Mouse (Mus musculus): ENCODE measurements around the gene Hepacam2. TPM values are rescaled to one million over a fixed set of nuclear protein-coding genes. Genes with fewer than 3 reads are reported as not detected.
A peak's percentile ranks its signal among the peaks of the same experiment; 100 is the strongest.

Hepacam2 gene
- polyA plus RNA-seq, 1 experiment from 2014 or later: 0.86 TPM

GRCm38 (mm10) chr6:3485133-3485532 is 13.0 kb downstream of the Hepacam2 start:
- DNase-seq (ENCODE audit: low spot score) (no peak), ATAC-seq (ENCODE audit: low read depth) (no peak)
- Histone ChIP-seq H3K9me3 (ENCODE audit: control insufficient read depth, low read length) (no peaks in the 10 kb centered on the region), H3K4me1 (ENCODE audit: control insufficient read depth, insufficient read depth, low read length) (no peaks in the 10 kb centered on the region), H3K4me2 (ENCODE audit: low read depth, low read length) (no peak overlapping the region), H3K27ac (replicated peaks; ENCODE audit: low read depth, low read length) (no peak overlapping the region), H3K27me3 (replicated peaks; ENCODE audit: control insufficient read depth, insufficient read depth, low read length) (no peaks in the 10 kb centered on the region), H3K36me3 (ENCODE audit: control insufficient read depth, insufficient read depth, low read length) (no peaks in the 10 kb centered on the region), H3K9ac (ENCODE audit: low read depth, low read length) (no peak overlapping the region), H3K4me3 (ENCODE audit: low read depth, low read length) (no peak overlapping the region)
- 75% methylated on average over 3 of the region's 3 CpGs for WGBS

DNA sequence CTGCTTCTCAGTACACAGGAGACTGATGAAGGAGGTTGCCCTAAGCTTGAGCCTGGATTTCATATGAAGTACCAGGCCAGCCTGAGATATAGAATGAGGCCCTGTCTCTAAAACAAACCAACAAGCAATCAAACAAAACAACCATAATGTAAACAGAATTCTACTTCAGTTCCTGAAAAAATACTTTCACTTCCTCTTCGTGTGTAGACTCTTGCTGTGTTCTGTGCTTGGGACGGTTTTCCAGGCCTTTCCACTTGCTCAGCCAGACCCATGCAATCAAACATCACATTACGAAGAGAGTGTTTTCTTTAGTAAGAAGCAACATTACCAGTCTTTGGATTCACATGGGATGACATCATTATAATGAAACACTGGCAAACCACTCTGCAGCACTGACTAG is 16.4 kb downstream of the Hepacam2 start:
- H3K4me1 ChIP-seq (ENCODE audit: control insufficient read depth, insufficient read depth, low read length): no peaks in the 10 kb centered on the region
- no peak overlapping the region for H3K9ac ChIP-seq (ENCODE audit: low read depth, low read length)
- no peak overlapping the region for H3K27ac ChIP-seq (replicated peaks; ENCODE audit: low read depth, low read length)
- no peaks in the 10 kb centered on the region for H3K27me3 ChIP-seq (replicated peaks; ENCODE audit: control insufficient read depth, insufficient read depth, low read length)
- no peak for DNase-seq (ENCODE audit: low spot score)
- no peak for ATAC-seq (ENCODE audit: low read depth)
- H3K36me3 ChIP-seq (ENCODE audit: control insufficient read depth, insufficient read depth, low read length): no peaks in the 10 kb centered on the region
- no peak overlapping the region for H3K4me2 ChIP-seq (ENCODE audit: low read depth, low read length)
- H3K4me3 ChIP-seq (ENCODE audit: low read depth, low read length): no peak overlapping the region
- WGBS: 70% methylated on average over 3 of the region's 3 CpGs
- no peaks in the 10 kb centered on the region for H3K9me3 ChIP-seq (ENCODE audit: control insufficient read depth, low read length)

GRCm38 (mm10) chr6:3479853-3480252 is 18.2 kb downstream of the Hepacam2 start:
- no peaks in the 10 kb centered on the region for H3K4me1 ChIP-seq (ENCODE audit: control insufficient read depth, insufficient read depth, low read length)
- ATAC-seq (ENCODE audit: low read depth) (no peak), DNase-seq (ENCODE audit: low spot score) (peak; percentile 4)
- H3K4me3 ChIP-seq (ENCODE audit: low read depth, low read length): no peak overlapping the region
- H3K4me2 ChIP-seq (ENCODE audit: low read depth, low read length): no peak overlapping the region
- H3K9ac ChIP-seq (ENCODE audit: low read depth, low read length): no peak overlapping the region
- no peaks in the 10 kb centered on the region for H3K9me3 ChIP-seq (ENCODE audit: control insufficient read depth, low read length)
- H3K27me3 ChIP-seq (replicated peaks; ENCODE audit: control insufficient read depth, insufficient read depth, low read length): no peaks in the 10 kb centered on the region
- 66% methylated on average over 5 of the region's 5 CpGs for WGBS
- no peak overlapping the region for H3K27ac ChIP-seq (replicated peaks; ENCODE audit: low read depth, low read length)
- H3K36me3 ChIP-seq (ENCODE audit: control insufficient read depth, insufficient read depth, low read length): no peaks in the 10 kb centered on the region

GRCm38 (mm10) chr6:3476299-3476698 is 21.8 kb downstream of the Hepacam2 start:
- Histone ChIP-seq H3K4me1 (ENCODE audit: control insufficient read depth, insufficient read depth, low read length) (no peaks in the 10 kb centered on the region), H3K4me3 (ENCODE audit: low read depth, low read length) (no peak overlapping the region), H3K4me2 (ENCODE audit: low read depth, low read length) (no peak overlapping the region), H3K9me3 (ENCODE audit: control insufficient read depth, low read length) (no peaks in the 10 kb centered on the region), H3K27me3 (replicated peaks; ENCODE audit: control insufficient read depth, insufficient read depth, low read length) (no peaks in the 10 kb centered on the region), H3K9ac (ENCODE audit: low read depth, low read length) (no peak overlapping the region), H3K36me3 (ENCODE audit: control insufficient read depth, insufficient read depth, low read length) (no peaks in the 10 kb centered on the region), H3K27ac (replicated peaks; ENCODE audit: low read depth, low read length) (no peak overlapping the region)
- no peak for ATAC-seq (ENCODE audit: low read depth)
- 66% methylated on average over 2 of the region's 2 CpGs for WGBS
- no peak for DNase-seq (ENCODE audit: low spot score)

- Histone ChIP-seq H3K9ac (ENCODE audit: low read depth, low read length) (no peak overlapping the region), H3K27me3 (replicated peaks; ENCODE audit: control insufficient read depth, insufficient read depth, low read length) (no peaks in the 10 kb centered on the region), H3K4me3 (ENCODE audit: low read depth, low read length) (no peak overlapping the region), H3K4me2 (ENCODE audit: low read depth, low read length) (no peak overlapping the region), H3K4me1 (ENCODE audit: control insufficient read depth, insufficient read depth, low read length) (no peaks in the 10 kb centered on the region), H3K27ac (replicated peaks; ENCODE audit: low read depth, low read length) (no peak overlapping the region), H3K9me3 (ENCODE audit: control insufficient read depth, low read length) (no peaks in the 10 kb centered on the region), H3K36me3 (ENCODE audit: control insufficient read depth, insufficient read depth, low read length) (no peaks in the 10 kb centered on the region)
- DNase-seq (ENCODE audit: low spot score) (no peak), ATAC-seq (ENCODE audit: low read depth) (no peak)
- 68% methylated on average over 2 of the region's 2 CpGs for WGBS
Observed at GRCm38 (mm10) chr6:3470706-3471105, 27.4 kb downstream of the Hepacam2 start.

GRCm38 (mm10) chr6:3468627-3469026 is 29.5 kb downstream of the Hepacam2 start:
- Histone ChIP-seq H3K27ac (replicated peaks; ENCODE audit: low read depth, low read length) (no peak overlapping the region), H3K9ac (ENCODE audit: low read depth, low read length) (no peak overlapping the region), H3K9me3 (ENCODE audit: control insufficient read depth, low read length) (no peaks in the 10 kb centered on the region), H3K4me2 (ENCODE audit: low read depth, low read length) (no peak overlapping the region), H3K4me1 (ENCODE audit: control insufficient read depth, insufficient read depth, low read length) (no peaks in the 10 kb centered on the region), H3K27me3 (replicated peaks; ENCODE audit: control insufficient read depth, insufficient read depth, low read length) (no peaks in the 10 kb centered on the region), H3K36me3 (ENCODE audit: control insufficient read depth, insufficient read depth, low read length) (no peaks in the 10 kb centered on the region), H3K4me3 (ENCODE audit: low read depth, low read length) (no peak overlapping the region)
- ATAC-seq (ENCODE audit: low read depth) (no peak), DNase-seq (ENCODE audit: low spot score) (no peak)
- 45% methylated on average over 1 of the region's 1 CpGs for WGBS

DNA sequence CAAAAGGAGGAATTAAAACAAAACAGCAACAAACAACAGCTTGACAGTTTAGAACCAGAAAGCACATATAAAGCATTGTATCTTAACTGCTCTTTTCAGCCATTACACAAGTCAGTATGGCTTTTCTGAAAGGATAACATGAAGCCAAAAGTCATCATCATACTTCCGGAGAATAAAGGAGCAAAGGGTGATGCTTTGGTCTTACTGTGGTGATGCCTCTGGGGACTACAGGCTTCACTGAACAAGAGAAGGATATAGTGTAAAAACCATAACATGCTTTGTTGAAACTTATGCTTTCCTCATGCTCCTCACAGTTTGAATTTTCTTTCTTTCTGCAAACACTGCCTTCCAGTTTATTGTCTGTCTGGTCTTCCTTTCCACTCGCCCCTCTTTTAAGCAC is 34.5 kb downstream of the Hepacam2 start:
- Histone ChIP-seq H3K4me2 (ENCODE audit: low read depth, low read length) (no peak overlapping the region), H3K9me3 (ENCODE audit: control insufficient read depth, low read length) (no peaks in the 10 kb centered on the region), H3K27me3 (replicated peaks; ENCODE audit: control insufficient read depth, insufficient read depth, low read length) (no peaks in the 10 kb centered on the region), H3K9ac (ENCODE audit: low read depth, low read length) (no peak overlapping the region), H3K36me3 (ENCODE audit: control insufficient read depth, insufficient read depth, low read length) (no peaks in the 10 kb centered on the region), H3K4me3 (ENCODE audit: low read depth, low read length) (no peak overlapping the region), H3K27ac (replicated peaks; ENCODE audit: low read depth, low read length) (no peak overlapping the region), H3K4me1 (ENCODE audit: control insufficient read depth, insufficient read depth, low read length) (no peaks in the 10 kb centered on the region)
- 63% methylated on average over 2 of the region's 2 CpGs for WGBS
- ATAC-seq (ENCODE audit: low read depth): no peak
- DNase-seq (ENCODE audit: low spot score): no peak

GRCm38 (mm10) chr6:3463026-3463425 is 35.1 kb downstream of the Hepacam2 start:
- H3K36me3 ChIP-seq (ENCODE audit: control insufficient read depth, insufficient read depth, low read length): no peaks in the 10 kb centered on the region
- H3K27me3 ChIP-seq (replicated peaks; ENCODE audit: control insufficient read depth, insufficient read depth, low read length): no peaks in the 10 kb centered on the region
- H3K9ac ChIP-seq (ENCODE audit: low read depth, low read length): no peak overlapping the region
- H3K27ac ChIP-seq (replicated peaks; ENCODE audit: low read depth, low read length): no peak overlapping the region
- H3K9me3 ChIP-seq (ENCODE audit: control insufficient read depth, low read length): no peaks in the 10 kb centered on the region
- no peaks in the 10 kb centered on the region for H3K4me1 ChIP-seq (ENCODE audit: control insufficient read depth, insufficient read depth, low read length)
- H3K4me2 ChIP-seq (ENCODE audit: low read depth, low read length): no peak overlapping the region
- 64% methylated on average over 6 of the region's 6 CpGs for WGBS
- no peak for DNase-seq (ENCODE audit: low spot score)
- H3K4me3 ChIP-seq (ENCODE audit: low read depth, low read length): no peak overlapping the region
- no peak for ATAC-seq (ENCODE audit: low read depth)

DNA sequence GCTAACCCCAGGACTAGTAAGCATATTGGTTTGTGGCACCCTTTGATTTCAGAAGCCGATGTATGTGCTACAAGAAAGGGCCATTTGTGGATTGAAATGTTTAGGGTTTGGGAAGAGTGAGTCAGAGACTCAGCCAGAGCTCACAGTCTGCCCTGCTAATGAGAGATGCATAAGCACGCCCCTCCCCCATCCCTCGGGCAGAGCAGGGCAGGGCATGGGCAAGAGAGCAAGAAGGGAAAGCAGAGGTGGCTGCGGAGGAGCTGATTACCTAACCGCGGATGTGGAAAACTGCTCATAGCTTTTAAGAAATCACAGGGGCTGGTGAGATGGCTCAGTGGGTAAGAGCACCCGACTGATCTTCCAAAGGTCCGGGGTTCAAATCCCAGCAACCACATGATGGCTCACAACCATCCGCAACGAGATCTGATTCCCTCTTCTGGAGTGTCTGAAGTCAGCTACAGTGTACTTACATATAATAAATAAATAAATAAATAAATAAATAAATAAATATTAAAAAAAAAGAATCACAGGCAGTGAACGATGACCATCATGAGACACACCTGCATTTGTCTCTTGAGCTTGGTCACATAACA is 42.1 kb downstream of the Hepacam2 start:
- Histone ChIP-seq H3K4me3 (ENCODE audit: low read depth, low read length) (no peak overlapping the region), H3K27me3 (replicated peaks; ENCODE audit: control insufficient read depth, insufficient read depth, low read length) (no peaks in the 10 kb centered on the region), H3K4me2 (ENCODE audit: low read depth, low read length) (no peak overlapping the region), H3K9ac (ENCODE audit: low read depth, low read length) (no peak overlapping the region), H3K27ac (replicated peaks; ENCODE audit: low read depth, low read length) (no peak overlapping the region), H3K9me3 (ENCODE audit: control insufficient read depth, low read length) (no peaks in the 10 kb centered on the region), H3K4me1 (ENCODE audit: control insufficient read depth, insufficient read depth, low read length) (no peaks in the 10 kb centered on the region), H3K36me3 (ENCODE audit: control insufficient read depth, insufficient read depth, low read length) (no peaks in the 10 kb centered on the region)
- WGBS: 74% methylated on average over 11 of the region's 11 CpGs
- DNase-seq (ENCODE audit: low spot score): no peak
- no peak for ATAC-seq (ENCODE audit: low read depth)

All from embryonic facial prominence, embryonic 14.5 days (tissue).